Mouse (Mus musculus): ENCODE data around the gene Zdhhc19. TPM values are rescaled to one million over a fixed set of nuclear protein-coding genes. Genes with fewer than 3 reads are reported as not detected.

The Zdhhc19 gene
- total and polyA plus RNA-seq, 3 experiments = 0.58 to 1.4 TPM; not detected in 1

DNA sequence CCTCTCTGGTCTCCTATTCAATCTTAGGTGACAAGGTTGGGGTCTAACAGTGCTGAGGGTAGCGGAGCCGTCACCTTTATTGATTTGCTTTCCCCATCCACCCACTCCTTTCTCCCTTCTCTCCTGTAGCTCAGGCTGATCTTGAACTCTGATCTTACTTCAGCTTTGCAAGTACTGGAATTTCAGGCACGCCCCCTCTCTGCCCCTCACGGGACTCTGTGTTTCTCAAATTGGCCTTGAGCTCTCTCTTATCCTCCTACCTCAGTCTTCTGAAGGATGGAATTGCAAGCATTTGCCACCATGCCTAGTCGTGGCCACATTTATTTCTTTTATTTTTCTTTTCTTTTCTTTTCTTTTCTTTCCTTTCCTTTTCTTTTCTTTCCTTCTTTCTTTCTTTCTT is 54.4 kb downstream of the Zdhhc19 start:
- peaks cover 2 to 6% of the 10 kb centered on the region in 2 experiments; a peak in 3 of 4 replicates for H3K4me1 ChIP-seq (ENCODE audit: control insufficient read depth in 1 of 2, insufficient read depth in 2 of 2, low read length in 2 of 2)
- no peak overlapping the region for H3K4me3 ChIP-seq (ENCODE audit: control insufficient read depth in 1 of 2, insufficient read depth in 1 of 2, low read depth in 2 of 2, low read length in 2 of 2)
- H3K36me3 ChIP-seq (ENCODE audit: control insufficient read depth in 1 of 2, insufficient read depth in 2 of 2, low read length in 2 of 2) = peaks cover 0 to 4% of the 10 kb centered on the region in 2 experiments; a peak in 2 of 4 replicates
- no peak overlapping the region for H3K9ac ChIP-seq (ENCODE audit: control insufficient read depth, low read depth, low read length, poor library complexity, severe bottlenecking)
- peaks cover 0 to 5% of the 10 kb centered on the region in 2 experiments; a peak in 2 of 4 replicates for H3K27me3 ChIP-seq (ENCODE audit: control insufficient read depth in 1 of 2, insufficient read depth in 2 of 2, low read length in 2 of 2)
- no peak overlapping the region for H3K27ac ChIP-seq (ENCODE audit: control insufficient read depth, low read depth, low read length)
- no peaks in the 10 kb centered on the region for H3K9me3 ChIP-seq (replicated peaks; ENCODE audit: insufficient read depth, low read length)
- TF ChIP-seq KAT2A (conservative IDR thresholded peaks at IDR 0.05; ENCODE audit: low read depth, low read length) (no peak), CHD1 (IDR thresholded peaks at IDR 0.05; ENCODE audit: low read depth, low read length) (no peak), RAD21 (IDR thresholded peaks at IDR 0.05; ENCODE audit: low read depth, low read length) (no peak), MYB (IDR thresholded peaks at IDR 0.05; ENCODE audit: low read depth, low read length) (no peak), ETS1 (IDR thresholded peaks at IDR 0.05; ENCODE audit: low read depth, low read length) (no peak), TBP (IDR thresholded peaks at IDR 0.05; ENCODE audit: low read depth, low read length) (no peak), MAFK (IDR thresholded peaks at IDR 0.05; ENCODE audit: borderline replicate concordance, low read depth, low read length) (no peak), USF2 (IDR thresholded peaks at IDR 0.05; ENCODE audit: borderline replicate concordance in 1 of 2, insufficient read depth in 1 of 2, low read depth in 1 of 2, low read length in 2 of 2) (no peak), JUND (IDR thresholded peaks at IDR 0.05; ENCODE audit: low read depth, low read length) (no peak), USF1 (IDR thresholded peaks at IDR 0.05; ENCODE audit: low read depth, low read length) (no peak)
- no peaks in the 10 kb centered on the region; the same call in 1 of the 2 replicates for H3K79me2 ChIP-seq (ENCODE audit: control insufficient read depth, insufficient read depth, low read length, poor library complexity)
- DNase-seq (ENCODE audit: low read depth, low spot score) = no peak

DNA sequence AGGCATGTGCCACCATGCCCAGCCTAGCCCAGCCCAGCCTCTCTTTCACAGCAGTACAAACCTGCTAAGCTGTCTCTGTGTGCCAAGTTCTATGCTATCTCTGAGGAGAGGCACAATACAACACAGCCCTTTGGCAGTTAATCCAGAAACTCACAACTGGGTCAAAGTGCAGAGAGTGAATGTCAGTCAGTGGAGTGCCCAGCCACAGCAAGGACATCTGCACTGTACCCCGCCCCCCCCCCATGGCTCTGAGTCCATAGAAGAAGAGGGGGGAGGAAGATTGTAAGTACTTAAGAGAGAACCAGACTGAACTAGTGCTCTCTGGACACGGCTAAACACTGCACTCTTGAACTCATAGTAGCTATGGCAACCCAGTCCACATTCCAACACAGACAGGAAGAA is 55.3 kb downstream of the Zdhhc19 start:
- no peak overlapping the region for H3K9ac ChIP-seq (ENCODE audit: control insufficient read depth, low read depth, low read length, poor library complexity, severe bottlenecking)
- H3K79me2 ChIP-seq (ENCODE audit: control insufficient read depth, insufficient read depth, low read length, poor library complexity) = no peaks in the 10 kb centered on the region; the same call in 1 of the 2 replicates
- H3K4me3 ChIP-seq (ENCODE audit: control insufficient read depth in 1 of 2, insufficient read depth in 1 of 2, low read depth in 2 of 2, low read length in 2 of 2) = no peak overlapping the region
- peaks cover 0 to 4% of the 10 kb centered on the region in 2 experiments; a peak in 2 of 4 replicates for H3K36me3 ChIP-seq (ENCODE audit: control insufficient read depth in 1 of 2, insufficient read depth in 2 of 2, low read length in 2 of 2)
- no peak for DNase-seq (ENCODE audit: low read depth, low spot score)
- H3K4me1 ChIP-seq (ENCODE audit: control insufficient read depth in 1 of 2, insufficient read depth in 2 of 2, low read length in 2 of 2) = peaks cover 2 to 6% of the 10 kb centered on the region in 2 experiments; a peak in 3 of 4 replicates
- H3K27ac ChIP-seq (ENCODE audit: control insufficient read depth, low read depth, low read length) = no peak overlapping the region
- H3K27me3 ChIP-seq (ENCODE audit: control insufficient read depth in 1 of 2, insufficient read depth in 2 of 2, low read length in 2 of 2) = peaks cover 4 to 8% of the 10 kb centered on the region in 2 experiments; a peak in 3 of 4 replicates
- TF ChIP-seq BHLHE40 (IDR thresholded peaks at IDR 0.05; ENCODE audit: borderline replicate concordance, low read depth, low read length) = no peak
- no peak for TF ChIP-seq USF2 (IDR thresholded peaks at IDR 0.05; ENCODE audit: borderline replicate concordance in 1 of 2, insufficient read depth in 1 of 2, low read depth in 1 of 2, low read length in 2 of 2)
- no peak for TF ChIP-seq ETS1 (IDR thresholded peaks at IDR 0.05; ENCODE audit: low read depth, low read length)
- no peak for TF ChIP-seq ZKSCAN1 (IDR thresholded peaks at IDR 0.05; ENCODE audit: low read depth, low read length)
- TF ChIP-seq POLR2AphosphoS2 (IDR thresholded peaks at IDR 0.05; ENCODE audit: low read length) = no peak
- no peaks in the 10 kb centered on the region for H3K9me3 ChIP-seq (replicated peaks; ENCODE audit: insufficient read depth, low read length)

DNA sequence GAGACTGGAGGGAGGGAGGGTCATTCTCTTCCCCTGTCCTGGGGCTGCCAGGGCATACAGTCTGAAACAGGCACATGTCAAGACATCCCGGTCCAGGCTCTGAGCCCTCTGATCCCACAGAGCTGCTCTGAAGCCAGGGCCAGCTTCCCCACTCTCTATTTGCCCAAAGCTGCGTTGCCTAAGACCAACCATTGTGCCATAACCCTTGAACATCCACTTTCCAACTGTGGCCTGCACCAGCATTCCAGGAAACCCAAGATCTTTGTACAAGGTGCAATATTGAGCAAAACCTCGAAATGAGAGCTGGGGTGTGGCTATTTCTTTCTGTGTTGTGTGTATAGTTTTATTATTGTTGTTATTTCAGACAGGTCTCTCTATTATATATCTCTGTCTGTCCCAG is 59.5 kb downstream of the Zdhhc19 start:
- Histone ChIP-seq H3K36me3 (ENCODE audit: control insufficient read depth in 1 of 2, insufficient read depth in 2 of 2, low read length in 2 of 2) (no peaks in the 10 kb centered on the region), H3K27me3 (ENCODE audit: control insufficient read depth in 1 of 2, insufficient read depth in 2 of 2, low read length in 2 of 2) (peaks cover 15 to 23% of the 10 kb centered on the region in 2 experiments)
- no peak for DNase-seq (ENCODE audit: low read depth, low spot score)
- TF ChIP-seq MAX (IDR thresholded peaks at IDR 0.05; ENCODE audit: low read length) (no peak), SIN3A (IDR thresholded peaks at IDR 0.05; ENCODE audit: low read length) (no peak), EP300 (IDR thresholded peaks at IDR 0.05; ENCODE audit: low read depth in 1 of 2, low read length in 2 of 2) (no peak), NELFE (IDR thresholded peaks at IDR 0.05; ENCODE audit: low read depth, low read length) (no peak), GABPA (IDR thresholded peaks at IDR 0.05; ENCODE audit: low read depth, low read length) (no peak), MAFK (IDR thresholded peaks at IDR 0.05; ENCODE audit: borderline replicate concordance, low read depth, low read length) (no peak), MXI1 (IDR thresholded peaks at IDR 0.05; ENCODE audit: low read depth, low read length) (no peak), SMC3 (IDR thresholded peaks at IDR 0.05; ENCODE audit: low read depth, low read length) (no peak), USF2 (IDR thresholded peaks at IDR 0.05; ENCODE audit: borderline replicate concordance in 1 of 2, insufficient read depth in 1 of 2, low read depth in 1 of 2, low read length in 2 of 2) (no peak), BHLHE40 (IDR thresholded peaks at IDR 0.05; ENCODE audit: borderline replicate concordance, low read depth, low read length) (no peak), POLR2A (IDR thresholded peaks at IDR 0.05; ENCODE audit: control insufficient read depth in 1 of 2, insufficient read depth in 1 of 2, low read depth in 1 of 2, low read length in 2 of 2, poor library complexity in 1 of 2) (no peak), TAL1 (IDR thresholded peaks at IDR 0.05; ENCODE audit: low read length) (no peak), E2F4 (IDR thresholded peaks at IDR 0.05; ENCODE audit: borderline replicate concordance, low read depth, low read length) (no peak), CHD1 (IDR thresholded peaks at IDR 0.05; ENCODE audit: low read depth, low read length) (no peak), CTCF (IDR thresholded peaks at IDR 0.05 in 2 of 3, conservative IDR thresholded peaks at IDR 0.05 in 1 of 3; ENCODE audit: control insufficient read depth in 1 of 3, insufficient read depth in 1 of 3, low read depth in 2 of 3, low read length in 3 of 3, poor library complexity in 1 of 3, severe bottlenecking in 1 of 3) (no peak), JUND (IDR thresholded peaks at IDR 0.05; ENCODE audit: low read depth, low read length) (no peak), CHD2 (IDR thresholded peaks at IDR 0.05; ENCODE audit: low read length) (no peak), ZNF384 (IDR thresholded peaks at IDR 0.05; ENCODE audit: low read depth, low read length) (no peak)

More for the DNA sequence above, 59.5 kb downstream of the Zdhhc19 start:
- Histone ChIP-seq H3K4me1 (ENCODE audit: control insufficient read depth in 1 of 2, insufficient read depth in 2 of 2, low read length in 2 of 2) (no peaks in the 10 kb centered on the region), H3K27ac (ENCODE audit: control insufficient read depth, low read depth, low read length) (no peak overlapping the region), H3K9ac (ENCODE audit: control insufficient read depth, low read depth, low read length, poor library complexity, severe bottlenecking) (no peak overlapping the region), H3K4me3 (ENCODE audit: control insufficient read depth in 1 of 2, insufficient read depth in 1 of 2, low read depth in 2 of 2, low read length in 2 of 2) (no peak overlapping the region), H3K79me2 (ENCODE audit: control insufficient read depth, insufficient read depth, low read length, poor library complexity) (no peaks in the 10 kb centered on the region), H3K9me3 (replicated peaks; ENCODE audit: insufficient read depth, low read length) (no peaks in the 10 kb centered on the region)

All from MEL (cell line).